Mouse (Mus musculus): ENCODE measurements around the gene Tmc7.
A peak's percentile ranks its signal among the peaks of the same experiment; 100 is the strongest.

Gene Tmc7

GRCm38 (mm10) chr7:118585856-118586255 is 1.3 kb upstream of the Tmc7 start:
- no peak for DNase-seq (ENCODE audit: low spot score)

- no peak for DNase-seq (ENCODE audit: low spot score)
These were observed 390 bp upstream of the Tmc7 start for GRCm38 (mm10) chr7:118584926-118585325.

GRCm38 (mm10) chr7:118583821-118584220 is 715 bp downstream of the Tmc7 start:
- DNase-seq (ENCODE audit: low spot score): no peak

- DNase-seq (ENCODE audit: low spot score): no peak
These were observed 4.6 kb downstream of the Tmc7 start for GRCm38 (mm10) chr7:118579938-118580337.

GRCm38 (mm10) chr7:118578269-118578668 is 6.3 kb downstream of the Tmc7 start:
- DNase-seq (ENCODE audit: low spot score): no peak

GRCm38 (mm10) chr7:118572039-118572438 is 12.5 kb downstream of the Tmc7 start:
- no peak for DNase-seq (ENCODE audit: low spot score)

- no peak for DNase-seq (ENCODE audit: low spot score)
These were observed 13.2 kb downstream of the Tmc7 start for GRCm38 (mm10) chr7:118571350-118571749.

GRCm38 (mm10) chr7:118569121-118569543 is 15.4 kb downstream of the Tmc7 start:
- DNase-seq (ENCODE audit: low spot score): peak; percentile 46

- no peak for DNase-seq (ENCODE audit: low spot score)
These were observed 30.2 kb downstream of the Tmc7 start for GRCm38 (mm10) chr7:118554290-118554689.

- DNase-seq (ENCODE audit: low spot score): no peak
These were observed 30.7 kb downstream of the Tmc7 start for GRCm38 (mm10) chr7:118553881-118554280.

GRCm38 (mm10) chr7:118547451-118547850 is 37.1 kb downstream of the Tmc7 start:
- no peak for DNase-seq (ENCODE audit: low spot score)

- no peak for DNase-seq (ENCODE audit: low spot score)
These were observed 40.4 kb downstream of the Tmc7 start for GRCm38 (mm10) chr7:118544128-118544527.

GRCm38 (mm10) chr7:118535076-118535475 is 49.5 kb downstream of the Tmc7 start:
- peak; percentile 40 for DNase-seq (ENCODE audit: low spot score)

GRCm38 (mm10) chr7:118534326-118534725 is 50.2 kb downstream of the Tmc7 start:
- DNase-seq (ENCODE audit: low spot score): no peak

GRCm38 (mm10) chr7:118533178-118533578 is 51.4 kb downstream of the Tmc7 start, which contains the start of gene Coq7:
Gene Coq7 (minus strand): TSS chr7:118533356.
- DNase-seq (ENCODE audit: low spot score): peak; percentile 94

GRCm38 (mm10) chr7:118532519-118533177 is 51.9 kb downstream of the Tmc7 start:
- DNase-seq (ENCODE audit: low spot score): peak; percentile 97

- DNase-seq (ENCODE audit: low spot score): no peak
These were observed 57.6 kb downstream of the Tmc7 start for GRCm38 (mm10) chr7:118526967-118527366.

- DNase-seq (ENCODE audit: low spot score): no peak
These were observed 62.5 kb downstream of the Tmc7 start for GRCm38 (mm10) chr7:118522077-118522476.

GRCm38 (mm10) chr7:118519661-118520060 is 64.9 kb downstream of the Tmc7 start:
- no peak for DNase-seq (ENCODE audit: low spot score)

GRCm38 (mm10) chr7:118518687-118519086 is 65.8 kb downstream of the Tmc7 start:
- DNase-seq (ENCODE audit: low spot score): peak; percentile 83

GRCm38 (mm10) chr7:118517819-118518218 is 66.7 kb downstream of the Tmc7 start:
- peak; percentile 20 for DNase-seq (ENCODE audit: low spot score)

GRCm38 (mm10) chr7:118508556-118508955 is 76.0 kb downstream of the Tmc7 start:
- no peak for DNase-seq (ENCODE audit: low spot score)

GRCm38 (mm10) chr7:118503844-118504243 is 80.7 kb downstream of the Tmc7 start:
- no peak for DNase-seq (ENCODE audit: low spot score)

- DNase-seq (ENCODE audit: low spot score): no peak
These were observed 82.2 kb downstream of the Tmc7 start for GRCm38 (mm10) chr7:118502333-118502732.
